Mouse (Mus musculus): Measurements from ENCODE around the gene Klhl32. TPM values are rescaled to one million over a fixed set of nuclear protein-coding genes. Genes with fewer than 3 reads are reported as not detected.

Gene Klhl32
- polyA plus RNA-seq, 1 experiment from 2014 or later = 23.5 TPM

- 86% methylated on average over 9 of the region's 9 CpGs for WGBS
- no peak for ATAC-seq (ENCODE audit: low read depth)
- no peaks in the 10 kb centered on the region for H3K9me3 ChIP-seq
- H3K4me3 ChIP-seq = no peak overlapping the region
- no peak overlapping the region for H3K27ac ChIP-seq (replicated peaks)
- H3K4me2 ChIP-seq = no peak overlapping the region
- no peak overlapping the region for H3K9ac ChIP-seq
- no peaks in the 10 kb centered on the region for H3K36me3 ChIP-seq
- no peaks in the 10 kb centered on the region for H3K27me3 ChIP-seq
- H3K4me1 ChIP-seq (replicated peaks) = no peaks in the 10 kb centered on the region
Observed at GRCm38 (mm10) chr4:24621422-24622187, 229.3 kb downstream of the Klhl32 start.

GRCm38 (mm10) chr4:24620440-24620839, 230.5 kb downstream of the Klhl32 start:
- no peak overlapping the region for H3K4me3 ChIP-seq
- H3K4me1 ChIP-seq (replicated peaks) = no peaks in the 10 kb centered on the region
- no peaks in the 10 kb centered on the region for H3K36me3 ChIP-seq
- no peak overlapping the region for H3K4me2 ChIP-seq
- 91% methylated on average over 5 of the region's 5 CpGs for WGBS
- no peak overlapping the region for H3K9ac ChIP-seq
- no peaks in the 10 kb centered on the region for H3K27me3 ChIP-seq
- no peak overlapping the region for H3K27ac ChIP-seq (replicated peaks)
- H3K9me3 ChIP-seq = no peaks in the 10 kb centered on the region
- no peak for ATAC-seq (ENCODE audit: low read depth)

GRCm38 (mm10) chr4:24620005-24620404, 230.9 kb downstream of the Klhl32 start:
- Histone ChIP-seq H3K4me3 (no peak overlapping the region), H3K9me3 (no peaks in the 10 kb centered on the region), H3K4me1 (replicated peaks) (no peaks in the 10 kb centered on the region), H3K9ac (no peak overlapping the region), H3K36me3 (no peaks in the 10 kb centered on the region), H3K4me2 (no peak overlapping the region), H3K27ac (replicated peaks) (no peak overlapping the region), H3K27me3 (no peaks in the 10 kb centered on the region)
- 85% methylated on average over 6 of the region's 6 CpGs for WGBS
- ATAC-seq (ENCODE audit: low read depth) = no peak

- no peak overlapping the region for H3K4me2 ChIP-seq
- ATAC-seq (ENCODE audit: low read depth) = no peak
- H3K27ac ChIP-seq (replicated peaks) = no peak overlapping the region
- no peaks in the 10 kb centered on the region for H3K4me1 ChIP-seq (replicated peaks)
- no peaks in the 10 kb centered on the region for H3K27me3 ChIP-seq
- no peak overlapping the region for H3K4me3 ChIP-seq
- WGBS = 94% methylated on average over 2 of the region's 2 CpGs
- no peak overlapping the region for H3K9ac ChIP-seq
- H3K36me3 ChIP-seq = no peaks in the 10 kb centered on the region
- no peaks in the 10 kb centered on the region for H3K9me3 ChIP-seq
Observed at GRCm38 (mm10) chr4:24609564-24609963, 241.4 kb downstream of the Klhl32 start.

- Histone ChIP-seq H3K4me3 (no peak overlapping the region), H3K4me2 (no peak overlapping the region), H3K9ac (no peak overlapping the region), H3K27ac (replicated peaks) (no peak overlapping the region), H3K9me3 (no peaks in the 10 kb centered on the region), H3K27me3 (no peaks in the 10 kb centered on the region), H3K4me1 (replicated peaks) (no peaks in the 10 kb centered on the region), H3K36me3 (no peaks in the 10 kb centered on the region)
- WGBS = 90% methylated on average over 3 of the region's 3 CpGs
- ATAC-seq (ENCODE audit: low read depth) = no peak
Observed at GRCm38 (mm10) chr4:24609085-24609484, 241.8 kb downstream of the Klhl32 start.

- H3K27ac ChIP-seq (replicated peaks) = no peak overlapping the region
- H3K4me3 ChIP-seq = no peak overlapping the region
- H3K4me2 ChIP-seq = no peak overlapping the region
- WGBS = 86% methylated on average over 6 of the region's 6 CpGs
- no peaks in the 10 kb centered on the region for H3K9me3 ChIP-seq
- H3K27me3 ChIP-seq = no peaks in the 10 kb centered on the region
- H3K36me3 ChIP-seq = 0 out of 2 replicates have a peak, but pooled peaks cover 9% of the 10 kb centered on the region
- ATAC-seq (ENCODE audit: low read depth) = no peak
- no peaks in the 10 kb centered on the region for H3K4me1 ChIP-seq (replicated peaks)
- no peak overlapping the region for H3K9ac ChIP-seq
Observed at GRCm38 (mm10) chr4:24601711-24602110, 249.2 kb downstream of the Klhl32 start.

- H3K9ac ChIP-seq = no peak overlapping the region
- H3K4me1 ChIP-seq (replicated peaks) = no peaks in the 10 kb centered on the region
- H3K27me3 ChIP-seq = no peaks in the 10 kb centered on the region
- 92% methylated on average over 1 of the region's 1 CpGs for WGBS
- no peak overlapping the region for H3K4me2 ChIP-seq
- H3K4me3 ChIP-seq = no peak overlapping the region
- H3K27ac ChIP-seq (replicated peaks) = no peak overlapping the region
- no peak for ATAC-seq (ENCODE audit: low read depth)
- 0 out of 2 replicates have a peak, but pooled peaks cover 9% of the 10 kb centered on the region for H3K36me3 ChIP-seq
- no peaks in the 10 kb centered on the region for H3K9me3 ChIP-seq
Observed at GRCm38 (mm10) chr4:24598637-24599036, 252.3 kb downstream of the Klhl32 start.

GRCm38 (mm10) chr4:24596942-24597611, 253.8 kb downstream of the Klhl32 start:
- no peak overlapping the region for H3K27ac ChIP-seq (replicated peaks)
- no peak overlapping the region for H3K4me3 ChIP-seq
- 93% methylated on average over 6 of the region's 6 CpGs for WGBS
- H3K4me2 ChIP-seq = no peak overlapping the region
- 0 out of 2 replicates have a peak, but pooled peaks cover 9% of the 10 kb centered on the region for H3K36me3 ChIP-seq
- no peak for ATAC-seq (ENCODE audit: low read depth)
- H3K9ac ChIP-seq = no peak overlapping the region
- no peaks in the 10 kb centered on the region for H3K9me3 ChIP-seq
- H3K4me1 ChIP-seq (replicated peaks) = no peaks in the 10 kb centered on the region
- H3K27me3 ChIP-seq = no peaks in the 10 kb centered on the region

GRCm38 (mm10) chr4:24594824-24595223, 256.1 kb downstream of the Klhl32 start:
- no peak overlapping the region for H3K4me3 ChIP-seq
- no peak overlapping the region for H3K9ac ChIP-seq
- no peaks in the 10 kb centered on the region for H3K27me3 ChIP-seq
- no peak for ATAC-seq (ENCODE audit: low read depth)
- no peaks in the 10 kb centered on the region for H3K4me1 ChIP-seq (replicated peaks)
- H3K9me3 ChIP-seq = no peaks in the 10 kb centered on the region
- 0 out of 2 replicates have a peak, but pooled peaks cover 5% of the 10 kb centered on the region for H3K36me3 ChIP-seq
- H3K4me2 ChIP-seq = no peak overlapping the region
- no peak overlapping the region for H3K27ac ChIP-seq (replicated peaks)

GRCm38 (mm10) chr4:24583997-24584396, 266.9 kb downstream of the Klhl32 start:
- Histone ChIP-seq H3K9me3 (no peaks in the 10 kb centered on the region), H3K27ac (replicated peaks) (no peak overlapping the region), H3K4me3 (no peak overlapping the region), H3K4me1 (replicated peaks) (no peaks in the 10 kb centered on the region), H3K27me3 (no peaks in the 10 kb centered on the region), H3K9ac (no peak overlapping the region), H3K4me2 (no peak overlapping the region), H3K36me3 (no peaks in the 10 kb centered on the region)
- 75% methylated on average over 3 of the region's 3 CpGs for WGBS
- ATAC-seq (ENCODE audit: low read depth) = no peak

- no peak overlapping the region for H3K9ac ChIP-seq
- no peaks in the 10 kb centered on the region for H3K27me3 ChIP-seq
- no peaks in the 10 kb centered on the region for H3K4me1 ChIP-seq (replicated peaks)
- no peaks in the 10 kb centered on the region for H3K36me3 ChIP-seq
- no peak overlapping the region for H3K4me3 ChIP-seq
- no peak for ATAC-seq (ENCODE audit: low read depth)
- no peak overlapping the region for H3K4me2 ChIP-seq
- H3K27ac ChIP-seq (replicated peaks) = no peak overlapping the region
- 83% methylated on average over 1 of the region's 1 CpGs for WGBS
- H3K9me3 ChIP-seq = no peaks in the 10 kb centered on the region
Observed at GRCm38 (mm10) chr4:24582295-24582694, 268.6 kb downstream of the Klhl32 start.

GRCm38 (mm10) chr4:24577594-24577993, 273.3 kb downstream of the Klhl32 start:
- Histone ChIP-seq H3K4me3 (no peak overlapping the region), H3K36me3 (no peaks in the 10 kb centered on the region), H3K9ac (no peak overlapping the region), H3K27ac (replicated peaks) (no peak overlapping the region), H3K4me2 (no peak overlapping the region), H3K27me3 (no peaks in the 10 kb centered on the region), H3K4me1 (replicated peaks) (no peaks in the 10 kb centered on the region), H3K9me3 (no peaks in the 10 kb centered on the region)
- ATAC-seq (ENCODE audit: low read depth) = no peak
- 93% methylated on average over 5 of the region's 5 CpGs for WGBS
